Mouse (Mus musculus) lung, postnatal 0 days (tissue): ENCODE measurements around the gene Crxos.

ENCODE experiments used
- CTCF ChIP-seq: IDR thresholded peaks from 2 replicates; pipeline ENCODE4 v1.5.1; 2016; ENCODE audit warnings: antibody characterized with exemption, mild to moderate bottlenecking
- EP300 ChIP-seq: IDR thresholded peaks from 2 replicates; pipeline ENCODE4 v1.6.1; 2016; ENCODE audit warnings: antibody characterized with exemption, mild to moderate bottlenecking, control low read depth

DNA sequence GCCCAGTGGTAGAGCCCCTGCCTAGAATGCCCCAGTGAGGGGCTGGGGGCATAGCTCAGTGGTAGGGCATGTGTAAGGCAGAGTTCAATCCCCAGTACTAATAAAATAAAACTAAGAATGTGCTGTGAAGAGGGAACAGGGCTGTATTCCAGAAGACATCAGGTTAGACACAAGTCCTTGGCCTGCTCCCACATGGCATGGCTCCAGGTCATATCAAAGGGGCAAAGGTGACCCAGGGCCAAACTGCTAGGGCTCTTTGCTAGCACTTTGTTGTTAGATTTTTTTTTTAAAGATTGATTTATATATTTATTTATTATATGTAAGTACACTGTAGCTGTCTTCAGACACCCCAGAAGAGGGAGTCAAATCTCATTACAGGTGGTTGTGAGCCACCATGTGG is 36.0 kb downstream of the Crxos start:
- TF ChIP-seq CTCF: no peak
- no peak for TF ChIP-seq EP300
